Mouse (Mus musculus): ENCODE results near the gene Vmn1r13.
"Not testable (repeated sequence)": the region's sequence is repeated elsewhere in the genome, so short reads cannot be mapped to it uniquely, and the experiment has no call there.

The Vmn1r13 gene

DNA sequence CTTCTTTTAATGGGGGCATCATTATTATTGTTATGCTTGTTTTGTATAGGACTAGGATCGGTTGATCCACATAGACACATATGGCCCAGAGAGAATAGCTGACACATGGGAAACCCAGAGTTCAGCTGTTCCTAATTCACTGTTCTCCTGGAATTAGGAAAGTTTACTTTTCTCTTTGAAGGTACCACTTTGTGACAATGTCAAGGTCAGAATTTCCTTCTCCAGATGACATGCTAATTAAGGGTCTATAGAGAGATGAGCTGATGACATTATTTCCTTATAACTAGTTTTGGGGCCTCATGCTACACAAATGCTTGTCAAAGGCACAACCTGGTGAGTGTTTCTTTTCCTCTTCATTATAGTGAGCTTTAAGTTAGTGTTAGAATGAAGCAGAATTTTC lies at the start of gene Vmn1r13:
TSS of gene Vmn1r13 (plus strand) at position 301 of the 400 bp plus-strand sequence.
- in situ Hi-C loops (cut with MboI; ENCODE audit: low sequenced_read_pairs), result not testable (repeated sequence)

DNA sequence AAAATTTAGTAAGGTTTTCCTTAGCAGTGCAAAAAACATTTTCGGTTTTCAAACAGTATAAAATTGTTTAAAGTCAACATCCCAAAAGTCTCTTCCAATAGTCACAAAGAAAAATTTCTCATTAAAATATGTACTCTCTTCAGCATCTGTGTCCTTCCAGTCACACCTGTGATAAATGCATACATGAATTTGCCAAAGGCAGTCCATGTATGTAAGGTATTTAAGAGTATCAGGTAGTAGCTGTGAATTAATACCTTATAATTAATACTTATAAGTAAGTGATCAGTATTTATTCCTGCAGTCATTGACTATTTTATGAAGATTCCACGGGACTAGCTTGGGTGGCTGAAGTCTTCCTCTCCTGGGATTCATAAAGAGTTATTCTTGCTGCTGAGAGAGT lies 46.5 kb upstream of the Vmn1r13 start, which contains the start of gene Vmn1r12:
TSS of gene Vmn1r12 (plus strand) at position 301 of the 400 bp plus-strand sequence.
- in situ Hi-C loops (cut with MboI; ENCODE audit: low sequenced_read_pairs), result no loop called here

DNA sequence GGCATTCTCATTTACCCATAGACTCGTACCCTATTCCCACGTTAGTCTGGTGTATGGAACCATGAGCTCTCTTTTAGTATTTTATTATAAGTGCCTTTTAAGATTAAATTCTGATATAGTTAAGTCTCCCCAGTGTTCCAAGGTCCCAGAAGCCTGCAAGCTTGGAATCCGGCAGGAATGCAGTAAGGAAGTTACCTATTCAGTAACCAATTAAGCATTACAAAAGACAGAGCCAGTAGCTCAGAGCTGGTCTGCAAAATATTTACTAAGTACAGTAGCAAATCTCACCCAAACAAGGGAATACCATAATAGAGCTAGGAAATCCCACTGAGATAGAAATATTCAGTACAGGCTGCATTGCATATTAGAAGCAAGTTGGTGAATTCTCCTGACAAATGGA lies 13.1 kb upstream of the Vmn1r13 start:
- in situ Hi-C loops (cut with MboI; ENCODE audit: low sequenced_read_pairs), result not testable (repeated sequence)

DNA sequence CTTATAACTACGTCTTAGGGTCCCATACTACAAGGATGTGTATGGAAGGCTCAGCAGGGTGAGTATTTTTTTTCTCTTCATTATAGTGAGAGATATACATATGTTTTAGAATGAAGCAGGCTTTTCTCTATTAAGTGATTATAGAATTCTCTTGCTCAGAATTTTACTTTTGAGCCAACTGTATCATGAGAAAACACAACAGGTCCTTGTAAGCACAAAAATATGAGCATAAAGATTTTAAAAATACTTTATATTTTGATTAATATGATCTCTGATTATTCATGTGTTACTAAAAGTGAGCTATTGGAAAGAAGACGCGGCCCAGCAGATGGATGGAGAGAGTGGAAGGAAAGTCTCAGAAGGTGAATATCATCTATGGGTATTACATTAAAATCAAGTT lies 28.3 kb downstream of the Vmn1r13 start, which contains the start of gene Vmn1r14:
TSS of gene Vmn1r14 (plus strand) at position 301 of the 400 bp plus-strand sequence.
- in situ Hi-C loops (cut with MboI; ENCODE audit: low sequenced_read_pairs), result loop anchor here (25.0 kb wide), 1 partner anchor 331 kb away; no protein-coding TSS in a partner anchor

DNA sequence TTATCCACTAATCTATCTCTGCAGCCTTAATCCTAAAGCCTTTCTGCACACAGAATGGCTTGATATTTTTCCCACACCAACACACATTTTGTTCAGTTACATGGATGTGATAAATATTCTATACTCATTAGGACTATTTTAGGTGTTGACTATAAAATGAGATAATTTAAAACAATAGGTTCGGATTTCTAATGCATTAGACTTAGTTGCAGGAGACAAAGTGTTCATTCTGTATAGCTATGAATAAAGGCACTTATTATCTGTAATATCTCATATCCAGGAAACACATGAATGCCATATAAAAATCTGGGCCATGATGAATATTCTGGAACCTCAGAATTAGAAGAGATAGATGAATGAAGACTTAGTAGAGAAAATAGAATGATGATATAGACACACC lies 54.6 kb downstream of the Vmn1r13 start, which contains the start of gene Vmn1r15:
TSS of gene Vmn1r15 (plus strand) at position 301 of the 400 bp plus-strand sequence.
- in situ Hi-C loops (cut with MboI; ENCODE audit: low sequenced_read_pairs), result no loop called here

DNA sequence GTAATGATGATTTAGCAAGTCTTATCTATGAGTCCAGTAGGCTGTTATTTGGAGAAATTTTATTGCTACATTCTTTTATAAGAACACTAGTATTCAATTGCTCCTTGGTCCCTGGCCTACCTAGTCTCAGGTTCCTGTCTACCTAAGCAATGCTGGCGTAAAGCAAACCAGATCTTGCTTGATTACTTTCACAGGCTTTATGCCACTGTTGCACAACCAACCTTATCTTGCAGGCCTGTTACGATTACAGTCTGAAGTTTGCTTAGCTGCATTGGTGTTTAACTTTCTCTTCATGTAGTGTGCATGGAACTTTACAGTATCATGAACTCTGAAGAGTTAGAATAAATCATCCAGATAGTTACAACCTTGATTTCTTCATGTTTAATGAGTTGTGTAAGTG lies 57.9 kb downstream of the Vmn1r13 start:
- in situ Hi-C loops (cut with MboI; ENCODE audit: low sequenced_read_pairs), result no loop called here
